Mouse (Mus musculus): Measurements from ENCODE around the gene Abcb9. TPM values are rescaled to one million over a fixed set of nuclear protein-coding genes. Genes with fewer than 3 reads are reported as not detected.
A peak's percentile ranks its signal among the peaks of the same experiment; 100 is the strongest.

The Abcb9 gene
- polyA plus RNA-seq, 1 experiment from 2014 or later, result 1.1 TPM

DNA sequence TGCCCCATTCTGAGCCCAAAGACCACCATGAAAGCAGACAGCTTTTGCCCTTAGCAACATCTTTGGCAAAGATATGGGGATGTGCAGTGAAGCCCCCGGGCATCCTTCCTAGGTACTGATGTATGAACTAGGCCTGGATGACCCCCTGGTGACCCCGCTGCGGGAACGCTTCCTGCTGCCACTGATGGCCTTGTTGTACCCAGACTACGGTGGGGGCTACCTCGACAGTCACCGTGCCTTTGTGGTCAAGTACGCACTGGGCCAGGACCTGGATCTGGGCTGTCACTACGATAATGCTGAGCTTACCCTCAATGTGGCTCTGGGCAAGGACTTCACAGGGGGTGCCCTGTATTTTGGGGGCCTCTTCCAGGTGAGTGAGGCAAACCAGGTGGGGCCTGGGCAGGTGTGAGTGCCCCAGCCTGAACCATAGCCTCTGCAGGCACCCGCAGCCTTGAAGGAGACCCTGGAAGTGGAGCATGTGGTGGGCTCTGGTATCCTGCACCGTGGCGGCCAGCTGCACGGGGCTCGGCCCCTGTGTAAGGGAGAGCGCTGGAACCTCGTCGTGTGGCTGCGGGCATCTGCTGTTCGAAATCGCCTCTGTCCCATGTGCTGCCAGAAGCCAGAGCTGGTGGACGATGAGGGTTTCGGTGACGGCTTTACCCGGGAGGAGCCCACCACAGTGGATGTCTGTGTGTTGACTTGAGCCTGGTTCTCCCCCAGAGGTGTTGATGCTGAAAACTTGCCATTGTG lies 18.9 kb upstream of the Abcb9 start:
- H3K27ac ChIP-seq (ENCODE audit: low read depth, low read length), result no peak overlapping the region
- peaks cover 25% of the 10 kb centered on the region for H3K4me1 ChIP-seq (ENCODE audit: control insufficient read depth, insufficient read depth, low read length)
- peaks cover 12% of the 10 kb centered on the region for H3K36me3 ChIP-seq (ENCODE audit: control insufficient read depth, insufficient read depth, low read length)
- H3K4me2 ChIP-seq, result no peak overlapping the region
- no peak overlapping the region for H3K9ac ChIP-seq (ENCODE audit: low read depth, low read length)
- WGBS (ENCODE audit: insufficient replicate concordance), result 89% methylated on average over 24 of the region's 24 CpGs
- no peak overlapping the region for H3K4me3 ChIP-seq (ENCODE audit: low read depth, low read length)
- no peaks in the 10 kb centered on the region for H3K27me3 ChIP-seq (ENCODE audit: control insufficient read depth, insufficient read depth, low read length)
- H3K9me3 ChIP-seq (replicated peaks; ENCODE audit: control insufficient read depth, low read length), result no peaks in the 10 kb centered on the region
- ATAC-seq (replicated peaks; ENCODE audit: insufficient number of reproducible peaks, low FRiP score, low TSS enrichment), result no peak

- Histone ChIP-seq H3K4me2 (peak overlapping the region; percentile 97), H3K36me3 (ENCODE audit: control insufficient read depth, insufficient read depth, low read length) (peaks cover 8% of the 10 kb centered on the region), H3K4me1 (ENCODE audit: control insufficient read depth, insufficient read depth, low read length) (peaks cover 25% of the 10 kb centered on the region), H3K9ac (ENCODE audit: low read depth, low read length) (peak overlapping the region; percentile 86), H3K4me3 (ENCODE audit: low read depth, low read length) (peak overlapping the region; percentile 87), H3K27ac (ENCODE audit: low read depth, low read length) (peak overlapping the region; percentile 41; the same call in 1 of the 2 replicates), H3K27me3 (ENCODE audit: control insufficient read depth, insufficient read depth, low read length) (no peaks in the 10 kb centered on the region), H3K9me3 (replicated peaks; ENCODE audit: control insufficient read depth, low read length) (no peaks in the 10 kb centered on the region)
- 17% methylated on average over 14 of the region's 14 CpGs for WGBS (ENCODE audit: insufficient replicate concordance)
- ATAC-seq (replicated peaks; ENCODE audit: insufficient number of reproducible peaks, low FRiP score, low TSS enrichment), result no peak
Measured at GRCm38 (mm10) chr5:124113030-124113429, 17.4 kb upstream of the Abcb9 start.

GRCm38 (mm10) chr5:124112531-124112930 lies 16.9 kb upstream of the Abcb9 start:
- peak overlapping the region; percentile 86 for H3K9ac ChIP-seq (ENCODE audit: low read depth, low read length)
- peaks cover 25% of the 10 kb centered on the region for H3K4me1 ChIP-seq (ENCODE audit: control insufficient read depth, insufficient read depth, low read length)
- 0 out of 2 replicates have a peak overlapping the region, but pooled peaks have one; percentile 41 for H3K27ac ChIP-seq (ENCODE audit: low read depth, low read length)
- no peaks in the 10 kb centered on the region for H3K27me3 ChIP-seq (ENCODE audit: control insufficient read depth, insufficient read depth, low read length)
- ATAC-seq (replicated peaks; ENCODE audit: insufficient number of reproducible peaks, low FRiP score, low TSS enrichment), result 0 out of 2 replicates have a peak, but pooled peaks have one; percentile 0
- peak overlapping the region; percentile 87 for H3K4me3 ChIP-seq (ENCODE audit: low read depth, low read length)
- peak overlapping the region; percentile 97 for H3K4me2 ChIP-seq
- H3K36me3 ChIP-seq (ENCODE audit: control insufficient read depth, insufficient read depth, low read length), result peaks cover 3% of the 10 kb centered on the region
- WGBS (ENCODE audit: insufficient replicate concordance), result under 1% methylated on average over 18 of the region's 18 CpGs
- H3K9me3 ChIP-seq (replicated peaks; ENCODE audit: control insufficient read depth, low read length), result no peaks in the 10 kb centered on the region

DNA sequence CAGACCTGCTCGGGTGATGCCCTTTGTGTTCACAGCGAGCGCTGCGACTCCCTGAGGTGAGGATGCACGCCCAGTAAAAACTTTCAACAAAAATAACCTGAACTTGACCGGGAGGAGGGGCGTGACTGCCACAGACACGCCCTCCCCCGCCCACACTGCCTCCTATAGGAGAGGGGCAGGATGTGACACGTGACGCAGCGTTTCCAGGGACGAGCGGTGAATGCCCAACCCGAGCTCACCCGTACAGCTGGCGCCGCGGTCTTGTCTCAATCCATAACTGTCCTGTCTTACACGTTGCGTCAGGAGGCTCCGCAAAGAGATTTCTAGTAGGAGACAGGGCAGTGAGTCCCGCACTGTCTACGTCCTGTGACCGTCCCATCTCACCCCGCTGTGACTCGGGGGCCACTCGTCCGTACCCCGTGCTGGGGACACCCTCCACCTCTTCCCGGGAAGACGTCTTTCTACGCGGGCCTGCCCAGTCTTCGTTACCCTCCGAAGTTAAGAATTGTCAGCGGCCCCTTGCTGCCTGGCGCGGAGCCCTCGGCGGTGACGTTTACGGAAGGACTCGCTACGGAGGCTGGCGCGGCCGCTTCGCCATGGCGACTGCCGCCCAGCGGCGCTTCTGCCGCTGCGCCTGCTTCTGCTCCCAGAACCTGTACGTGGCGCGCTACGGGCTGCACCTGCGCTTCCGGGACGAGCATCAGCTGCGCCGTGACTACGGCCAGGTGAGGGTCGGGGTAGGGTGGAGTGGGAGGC lies 16.3 kb upstream of the Abcb9 start, which contains the start of gene Ogfod2:
Ogfod2 (plus strand) TSS at position 556 of the 756 bp plus-strand sequence.
- ATAC-seq (replicated peaks; ENCODE audit: insufficient number of reproducible peaks, low FRiP score, low TSS enrichment), result peak; percentile 95
- H3K4me3 ChIP-seq (ENCODE audit: low read depth, low read length), result peak within 1 kb of the TSS; percentile 87
- peaks cover 19% of the 10 kb centered on the region for H3K4me1 ChIP-seq (ENCODE audit: control insufficient read depth, insufficient read depth, low read length)
- WGBS (ENCODE audit: insufficient replicate concordance), result 3% methylated on average over 66 of the region's 66 CpGs
- H3K36me3 ChIP-seq (ENCODE audit: control insufficient read depth, insufficient read depth, low read length), result 0 out of 2 replicates have a peak, but pooled peaks cover 2% of the 10 kb centered on the region
- H3K9ac ChIP-seq (ENCODE audit: low read depth, low read length), result peak within 1 kb of the TSS; percentile 86
- peak within 1 kb of the TSS; percentile 97 for H3K4me2 ChIP-seq
- H3K27ac ChIP-seq (ENCODE audit: low read depth, low read length), result peak within 1 kb of the TSS; percentile 90
- no peaks in the 10 kb centered on the region for H3K9me3 ChIP-seq (replicated peaks; ENCODE audit: control insufficient read depth, low read length)
- no peaks in the 10 kb centered on the region for H3K27me3 ChIP-seq (ENCODE audit: control insufficient read depth, insufficient read depth, low read length)

DNA sequence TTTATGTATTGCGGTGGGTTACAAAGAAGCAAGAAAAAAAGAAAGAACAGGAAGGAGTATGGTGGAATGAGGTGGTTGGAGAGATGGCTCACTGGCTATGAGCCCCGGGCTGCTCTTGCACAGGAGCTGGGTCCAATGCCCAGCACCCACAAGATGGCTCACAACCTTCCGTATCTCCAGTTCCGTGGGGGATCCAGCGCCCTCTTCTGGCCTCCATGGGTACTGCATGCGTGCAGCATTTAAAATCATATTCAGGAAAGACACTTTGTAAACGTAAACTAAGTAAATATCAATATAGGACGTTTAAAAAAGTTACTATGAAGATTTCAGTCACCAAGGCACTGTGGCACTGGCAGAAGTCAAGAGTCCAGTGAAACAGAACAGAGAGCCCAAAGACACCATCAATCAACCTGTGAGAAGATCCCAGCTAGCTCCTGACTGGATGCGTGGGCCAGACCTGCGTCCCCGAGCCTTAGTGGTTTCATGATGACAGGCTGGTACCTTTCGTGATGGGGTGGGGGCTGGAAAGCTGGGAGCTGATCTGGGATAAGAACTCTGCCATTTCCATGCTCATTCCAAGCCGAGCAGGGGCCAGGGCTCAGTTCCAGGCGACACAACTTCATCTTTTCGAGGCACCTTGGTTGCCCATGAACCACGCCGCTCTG lies 15.6 kb upstream of the Abcb9 start:
- WGBS (ENCODE audit: insufficient replicate concordance), result 30% methylated on average over 17 of the region's 17 CpGs
- peak overlapping the region; percentile 90 for H3K27ac ChIP-seq (ENCODE audit: low read depth, low read length)

DNA sequence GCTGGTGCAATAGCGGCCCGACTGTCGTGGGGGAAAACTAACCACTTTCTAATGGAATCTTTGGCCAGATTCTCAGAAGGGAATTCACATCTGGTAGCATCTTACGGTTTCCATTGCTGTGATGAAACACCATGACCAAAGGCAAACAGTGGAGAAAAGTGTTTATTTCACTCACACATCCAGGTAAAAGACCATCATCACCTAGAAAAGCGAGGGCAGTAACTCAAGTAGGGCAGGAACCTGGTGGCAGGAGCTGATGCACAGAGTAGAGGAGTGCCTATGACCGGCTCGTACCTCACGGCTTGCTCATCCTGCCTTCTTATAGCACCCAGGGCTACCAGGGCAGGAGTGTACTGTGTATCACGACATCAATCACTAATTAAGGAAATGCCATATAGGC lies 8.0 kb upstream of the Abcb9 start:
- ATAC-seq (replicated peaks; ENCODE audit: insufficient number of reproducible peaks, low FRiP score, low TSS enrichment), result no peak
- H3K4me2 ChIP-seq, result no peak overlapping the region
- H3K9me3 ChIP-seq (replicated peaks; ENCODE audit: control insufficient read depth, low read length), result no peaks in the 10 kb centered on the region
- no peak overlapping the region for H3K4me3 ChIP-seq (ENCODE audit: low read depth, low read length)
- no peak overlapping the region for H3K9ac ChIP-seq (ENCODE audit: low read depth, low read length)
- H3K36me3 ChIP-seq (ENCODE audit: control insufficient read depth, insufficient read depth, low read length), result no peaks in the 10 kb centered on the region
- H3K27me3 ChIP-seq (ENCODE audit: control insufficient read depth, insufficient read depth, low read length), result no peaks in the 10 kb centered on the region
- H3K4me1 ChIP-seq (ENCODE audit: control insufficient read depth, insufficient read depth, low read length), result no peaks in the 10 kb centered on the region
- no peak overlapping the region for H3K27ac ChIP-seq (ENCODE audit: low read depth, low read length)
- 90% methylated on average over 9 of the region's 9 CpGs for WGBS (ENCODE audit: insufficient replicate concordance)

More for the DNA sequence above, 15.6 kb upstream of the Abcb9 start:
- Histone ChIP-seq H3K9me3 (replicated peaks; ENCODE audit: control insufficient read depth, low read length) (no peaks in the 10 kb centered on the region), H3K27me3 (ENCODE audit: control insufficient read depth, insufficient read depth, low read length) (no peaks in the 10 kb centered on the region), H3K4me1 (ENCODE audit: control insufficient read depth, insufficient read depth, low read length) (peaks cover 13% of the 10 kb centered on the region), H3K9ac (ENCODE audit: low read depth, low read length) (peak overlapping the region; percentile 86), H3K4me3 (ENCODE audit: low read depth, low read length) (peak overlapping the region; percentile 87), H3K4me2 (peak overlapping the region; percentile 97), H3K36me3 (ENCODE audit: control insufficient read depth, insufficient read depth, low read length) (0 out of 2 replicates have a peak, but pooled peaks cover 2% of the 10 kb centered on the region)
- no peak for ATAC-seq (replicated peaks; ENCODE audit: insufficient number of reproducible peaks, low FRiP score, low TSS enrichment)

GRCm38 (mm10) chr5:124103020-124103419 lies 7.4 kb upstream of the Abcb9 start:
- Histone ChIP-seq H3K9me3 (replicated peaks; ENCODE audit: control insufficient read depth, low read length) (no peaks in the 10 kb centered on the region), H3K27me3 (ENCODE audit: control insufficient read depth, insufficient read depth, low read length) (no peaks in the 10 kb centered on the region), H3K27ac (ENCODE audit: low read depth, low read length) (no peak overlapping the region), H3K4me2 (no peak overlapping the region), H3K9ac (ENCODE audit: low read depth, low read length) (no peak overlapping the region), H3K36me3 (ENCODE audit: control insufficient read depth, insufficient read depth, low read length) (no peaks in the 10 kb centered on the region; the same call in 1 of the 2 replicates), H3K4me3 (ENCODE audit: low read depth, low read length) (no peak overlapping the region), H3K4me1 (ENCODE audit: control insufficient read depth, insufficient read depth, low read length) (no peaks in the 10 kb centered on the region)
- WGBS (ENCODE audit: insufficient replicate concordance), result 76% methylated on average over 3 of the region's 3 CpGs
- no peak for ATAC-seq (replicated peaks; ENCODE audit: insufficient number of reproducible peaks, low FRiP score, low TSS enrichment)

GRCm38 (mm10) chr5:124102326-124102725 lies 6.7 kb upstream of the Abcb9 start:
- Histone ChIP-seq H3K9me3 (replicated peaks; ENCODE audit: control insufficient read depth, low read length) (no peaks in the 10 kb centered on the region), H3K27me3 (ENCODE audit: control insufficient read depth, insufficient read depth, low read length) (no peaks in the 10 kb centered on the region), H3K36me3 (ENCODE audit: control insufficient read depth, insufficient read depth, low read length) (no peaks in the 10 kb centered on the region; the same call in 1 of the 2 replicates), H3K4me2 (no peak overlapping the region), H3K27ac (ENCODE audit: low read depth, low read length) (no peak overlapping the region), H3K4me3 (ENCODE audit: low read depth, low read length) (no peak overlapping the region), H3K4me1 (ENCODE audit: control insufficient read depth, insufficient read depth, low read length) (no peaks in the 10 kb centered on the region), H3K9ac (ENCODE audit: low read depth, low read length) (no peak overlapping the region)
- ATAC-seq (replicated peaks; ENCODE audit: insufficient number of reproducible peaks, low FRiP score, low TSS enrichment), result no peak
- WGBS (ENCODE audit: insufficient replicate concordance), result 80% methylated on average over 6 of the region's 6 CpGs
